In the genomic region with DNA sequence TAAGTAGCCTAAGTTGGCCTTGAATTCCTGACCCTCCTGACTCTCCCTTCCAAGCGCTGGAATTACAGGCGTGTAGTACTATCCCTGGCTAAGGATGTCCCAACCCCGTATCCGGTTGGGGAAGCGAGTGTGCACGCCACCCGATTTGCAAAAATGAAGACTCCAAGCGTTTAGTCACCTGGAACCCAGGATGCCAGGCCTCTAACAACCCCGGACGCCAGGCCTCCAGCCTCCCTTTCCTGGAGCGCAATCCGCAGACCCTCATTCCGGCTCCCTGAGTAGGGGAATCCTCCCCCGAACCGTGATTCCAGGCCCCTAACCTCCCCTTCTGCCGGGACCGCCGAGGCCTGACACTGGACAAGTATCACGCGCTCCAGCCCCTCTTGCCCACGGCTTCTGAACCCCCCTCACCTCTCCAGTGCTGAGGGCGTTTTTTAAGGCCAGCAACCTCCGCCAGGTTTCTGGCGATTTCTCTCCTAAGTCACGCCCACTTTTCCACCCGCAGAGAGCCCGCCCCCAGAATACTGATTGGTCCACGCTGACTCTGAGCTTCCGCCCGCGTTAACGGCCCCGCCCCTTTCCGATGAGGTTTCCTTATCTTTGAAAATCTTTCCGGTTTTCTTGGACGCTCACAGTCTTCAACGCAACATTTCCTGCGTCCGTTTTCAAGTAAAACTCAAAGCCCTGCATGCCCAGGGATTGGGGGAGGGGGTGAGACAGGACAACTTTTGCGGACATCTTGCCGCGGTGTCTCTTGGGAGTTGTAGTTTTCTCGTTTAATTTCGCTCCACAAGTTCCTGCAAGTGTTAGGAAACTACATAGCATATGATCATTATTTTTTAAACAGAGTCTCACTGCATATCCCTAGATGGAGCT, we compare ENCODE assay signal across 7 mouse cellular contexts. TPM values are rescaled to one million over a fixed set of nuclear protein-coding genes. Genes with fewer than 3 reads are reported as not detected.
A peak's percentile ranks its signal among the peaks of the same experiment; 100 is the strongest.
DNase-seq lines count a peak whose midpoint lies in the region; ATAC-seq and TF ChIP-seq lines count a peak whose summit lies in the region.

Nucb1 (minus strand) TSS at position 495 of the 876 bp plus-strand sequence.

- DNase-seq in adrenal gland, postnatal 25 days = peak; percentile 89
- peak; percentile 96 to 98 for DNase-seq in heart, adult 18-20 months
- DNase-seq in kidney, adult 2 months = peak; percentile 97
- DNase-seq in spleen, adult 2 months (ENCODE audit: low read depth in 1 of 2, low spot score in 2 of 2) = peak; percentile 89 to 93

- H3K4me2 ChIP-seq in embryonic facial prominence, embryonic 12.5 days (replicated peaks) = peak within 1 kb of the TSS; percentile 97
- H3K4me2 ChIP-seq in limb, embryonic 12.5 days = peak within 1 kb of the TSS; percentile 99
- peak within 1 kb of the TSS; percentile 93 for H3K4me2 ChIP-seq in midbrain, embryonic 15.5 days

- no peak for TF ChIP-seq CTCF in kidney, adult 2 months (conservative IDR thresholded peaks at IDR 0.05; ENCODE audit: insufficient read depth, insufficient read length, low read depth, low read length)
- TF ChIP-seq CTCF in spleen, adult 2 months (IDR thresholded peaks at IDR 0.05; ENCODE audit: extremely low read depth, insufficient read depth, insufficient read length, insufficient replicate concordance) = no peak

- no peaks in the 10 kb centered on the region for H3K27me3 ChIP-seq in embryonic facial prominence, embryonic 12.5 days
- H3K27me3 ChIP-seq in kidney, adult 2 months (replicated peaks; ENCODE audit: control insufficient read depth, insufficient read depth, low read length) = no peaks in the 10 kb centered on the region
- H3K27me3 ChIP-seq in limb, embryonic 12.5 days = no peaks in the 10 kb centered on the region
- H3K27me3 ChIP-seq in midbrain, embryonic 15.5 days (replicated peaks) = no peaks in the 10 kb centered on the region
- H3K27me3 ChIP-seq in spleen, adult 2 months (ENCODE audit: control insufficient read depth, insufficient read depth, low read length) = no peaks in the 10 kb centered on the region

- peaks cover 14% of the 10 kb centered on the region for H3K4me1 ChIP-seq in embryonic facial prominence, embryonic 12.5 days
- peaks cover 15% of the 10 kb centered on the region for H3K4me1 ChIP-seq in kidney, adult 2 months (ENCODE audit: control insufficient read depth, insufficient read depth, low read length)
- H3K4me1 ChIP-seq in limb, embryonic 12.5 days (replicated peaks) = peaks cover 17% of the 10 kb centered on the region
- H3K4me1 ChIP-seq in midbrain, embryonic 15.5 days = peaks cover 16% of the 10 kb centered on the region
- peaks cover 5% of the 10 kb centered on the region; the same call in 1 of the 2 replicates for H3K4me1 ChIP-seq in spleen, adult 2 months (ENCODE audit: control insufficient read depth, insufficient read depth, insufficient read length)

- H3K36me3 ChIP-seq in embryonic facial prominence, embryonic 12.5 days = peaks cover 14% of the 10 kb centered on the region
- no peaks in the 10 kb centered on the region for H3K36me3 ChIP-seq in kidney, adult 2 months (ENCODE audit: control insufficient read depth, insufficient read depth, low read length)
- H3K36me3 ChIP-seq in limb, embryonic 12.5 days = peaks cover 29% of the 10 kb centered on the region
- H3K36me3 ChIP-seq in midbrain, embryonic 15.5 days (replicated peaks) = 0 out of 2 replicates have a peak, but pooled peaks cover 4% of the 10 kb centered on the region
- peaks cover 3% of the 10 kb centered on the region; the same call in 1 of the 2 replicates for H3K36me3 ChIP-seq in spleen, adult 2 months (ENCODE audit: control insufficient read depth, insufficient read depth, low read length)

- H3K9me3 ChIP-seq in embryonic facial prominence, embryonic 12.5 days = no peaks in the 10 kb centered on the region
- H3K9me3 ChIP-seq in limb, embryonic 12.5 days = no peaks in the 10 kb centered on the region
- no peaks in the 10 kb centered on the region for H3K9me3 ChIP-seq in midbrain, embryonic 15.5 days

- under 1% methylated on average over 44 of the region's 44 CpGs for WGBS in embryonic facial prominence, embryonic 12.5 days
- WGBS in kidney, adult 2 months = under 1% methylated on average over 44 of the region's 44 CpGs
- WGBS in limb, embryonic 12.5 days = under 1% methylated on average over 44 of the region's 44 CpGs
- WGBS in midbrain, embryonic 15.5 days = under 1% methylated on average over 44 of the region's 44 CpGs
- WGBS in spleen, adult 2 months = under 1% methylated on average over 44 of the region's 44 CpGs

- peak within 1 kb of the TSS; percentile 92 for H3K27ac ChIP-seq in embryonic facial prominence, embryonic 12.5 days
- H3K27ac ChIP-seq in kidney, adult 2 months (ENCODE audit: insufficient read depth, low read depth, low read length) = peak within 1 kb of the TSS; percentile 79
- H3K27ac ChIP-seq in limb, embryonic 12.5 days = peak within 1 kb of the TSS; percentile 92
- H3K27ac ChIP-seq in midbrain, embryonic 15.5 days = peak within 1 kb of the TSS; percentile 86
- peak within 1 kb of the TSS; percentile 96 for H3K27ac ChIP-seq in spleen, adult 2 months (ENCODE audit: insufficient read depth, low read length)

- ATAC-seq in embryonic facial prominence, embryonic 12.5 days (ENCODE audit: insufficient number of reproducible peaks, insufficient read depth, low FRiP score, low TSS enrichment) = peak; percentile 75
- ATAC-seq in limb, embryonic 12.5 days (ENCODE audit: insufficient number of reproducible peaks, insufficient read depth, low FRiP score, low TSS enrichment, low read depth) = peak; percentile 88
- ATAC-seq in midbrain, embryonic 15.5 days (replicated peaks) = peak; percentile 93

- H3K9ac ChIP-seq in embryonic facial prominence, embryonic 12.5 days = peak within 1 kb of the TSS; percentile 82
- H3K9ac ChIP-seq in limb, embryonic 12.5 days (replicated peaks) = peak within 1 kb of the TSS; percentile 84
- peak within 1 kb of the TSS; percentile 83 for H3K9ac ChIP-seq in midbrain, embryonic 15.5 days

- H3K4me3 ChIP-seq in embryonic facial prominence, embryonic 12.5 days = peak within 1 kb of the TSS; percentile 69
- peak within 1 kb of the TSS; percentile 90 for H3K4me3 ChIP-seq in kidney, adult 2 months (ENCODE audit: insufficient read depth, low read depth, low read length)
- peak within 1 kb of the TSS; percentile 72 for H3K4me3 ChIP-seq in limb, embryonic 12.5 days (replicated peaks)
- peak within 1 kb of the TSS; percentile 81 for H3K4me3 ChIP-seq in midbrain, embryonic 15.5 days
- peak within 1 kb of the TSS; percentile 90 for H3K4me3 ChIP-seq in spleen, adult 2 months (ENCODE audit: extremely low read depth, insufficient read depth, insufficient read length)

- peak; percentile 50 for TF ChIP-seq POLR2A in kidney, adult 2 months (IDR thresholded peaks at IDR 0.05; ENCODE audit: low read depth, low read length)
- peak; percentile 52 for TF ChIP-seq POLR2A in spleen, adult 2 months (IDR thresholded peaks at IDR 0.05; ENCODE audit: low read depth, low read length)

RNA-seq across cellular contexts. Expression of gene Nucb1, which starts in this region (rescaled TPM):
- 220 and 264 TPM in 2 replicates for total RNA-seq in adrenal gland, postnatal 25 days (2021)
- polyA plus RNA-seq in embryonic facial prominence, embryonic 12.5 days (2016; fragmentation: Nextera tagmentation; extraction: Ambion mirVana) = 161 and 172 TPM in 2 replicates
- 100 to 1,000 TPM; 129 to 143 TPM for total RNA-seq in heart, adult 18-20 months (2021)
- 397 and 405 TPM in 2 replicates for polyA plus RNA-seq in kidney, adult 2 months (2012; rRNA removed)
- 149 and 160 TPM in 2 replicates for polyA plus RNA-seq in limb, embryonic 12.5 days (2016; fragmentation: Nextera tagmentation; extraction: Ambion mirVana)
- polyA plus RNA-seq in midbrain, embryonic 15.5 days (2015; fragmentation: Nextera tagmentation; extraction: Ambion mirVana) = 118 and 121 TPM in 2 replicates
- 171 and 188 TPM in 2 replicates for polyA plus RNA-seq in spleen, adult 2 months (2012; rRNA removed)

Comparison
In these comparisons a context has a peak if more than half of its experiments do, and no peak if none do; other contexts are left out.
1. Peak in every context shown above with its lines: DNase-seq, ATAC-seq, H3K4me3 ChIP-seq and H3K27ac ChIP-seq.